Mouse (Mus musculus): ENCODE measurements around the gene Hus1.

DNA sequence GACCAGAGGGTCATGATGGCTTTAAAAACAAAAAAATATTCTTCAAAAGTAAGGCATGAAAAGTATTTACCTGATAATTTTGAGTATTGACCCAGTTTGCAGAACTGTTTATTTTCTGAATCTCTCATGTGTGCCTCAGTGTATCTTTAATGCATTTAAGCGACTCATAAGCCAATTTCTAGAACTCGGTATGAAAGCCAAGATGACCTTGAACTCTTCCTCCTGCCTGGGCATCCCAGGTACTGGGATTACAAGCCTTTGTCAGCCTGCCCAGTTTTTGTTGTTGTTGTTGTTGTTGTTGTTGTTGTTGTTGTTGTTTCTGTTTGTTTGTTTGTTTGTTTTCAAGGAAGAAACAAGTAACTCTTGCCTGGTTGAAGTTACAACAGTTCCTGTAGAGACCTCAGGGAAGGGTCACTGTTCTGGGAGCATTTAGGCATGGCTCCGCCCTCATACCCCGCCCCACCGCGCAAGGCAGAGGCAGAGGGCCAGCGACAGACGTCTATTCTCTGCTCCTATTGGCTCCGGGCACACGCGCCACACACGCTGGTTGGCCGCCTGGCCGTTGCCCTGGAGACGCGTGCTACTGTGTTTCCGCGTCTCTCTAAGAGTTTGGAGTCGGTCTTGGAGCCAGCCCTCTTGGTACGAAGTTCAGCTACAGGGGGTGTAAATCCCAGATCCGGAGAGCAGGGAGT, 37.2 kb upstream of the Hus1 start, which contains the start of gene Gm11992:
- TF ChIP-seq CTCF (conservative IDR thresholded peaks at IDR 0.05 in 1 of 2, IDR thresholded peaks at IDR 0.05 in 1 of 2; ENCODE audit: low read depth in 2 of 2, low read length in 2 of 2): no peak
- no peak for TF ChIP-seq USF1 (IDR thresholded peaks at IDR 0.05; ENCODE audit: low read depth, low read length)
- no peak for TF ChIP-seq POLR2AphosphoS2 (IDR thresholded peaks at IDR 0.05; ENCODE audit: low read depth, low read length)
- no peak for TF ChIP-seq ETS1 (conservative IDR thresholded peaks at IDR 0.05; ENCODE audit: low read depth, low read length)
- TF ChIP-seq E2F4 (IDR thresholded peaks at IDR 0.05; ENCODE audit: insufficient replicate concordance, low read depth, low read length): no peak
- TF ChIP-seq EP300 (IDR thresholded peaks at IDR 0.05; ENCODE audit: low read length): no peak
- TF ChIP-seq TBP (conservative IDR thresholded peaks at IDR 0.05; ENCODE audit: low read depth, low read length): no peak
- no peak for TF ChIP-seq CHD2 (IDR thresholded peaks at IDR 0.05; ENCODE audit: low read length)
